Mouse (Mus musculus): ENCODE measurements at regions not wholly inside any gene's neighbourhood (a gene's known extent, or its start where the extent isn't known, plus 50 kb on each side); places are given as distances from the start of the nearest gene placed in this dataset.
A peak's percentile ranks its signal among the peaks of the same experiment; 100 is the strongest.
"Not testable (repeated sequence)": the region's sequence is repeated elsewhere in the genome, so short reads cannot be mapped to it uniquely, and the experiment has no call there.

- peaks cover 6% of the 10 kb centered on the region; the same call in 1 of the 2 replicates for H3K27me3 ChIP-seq (ENCODE audit: control insufficient read depth, insufficient read depth, low read length)
- H3K36me3 ChIP-seq (ENCODE audit: control insufficient read depth, insufficient read depth): no peaks in the 10 kb centered on the region
- H3K27ac ChIP-seq (ENCODE audit: low read length): no peak overlapping the region
- WGBS: 6% methylated on average over 13 of the region's 13 CpGs
- H3K9ac ChIP-seq (ENCODE audit: low read length): peak overlapping the region; percentile 40; the same call in 1 of the 2 replicates
- ATAC-seq (replicated peaks; ENCODE audit: extremely low read depth, insufficient read depth, low FRiP score): no peak; the same call in 1 of the 2 replicates
- peak overlapping the region; percentile 46 for H3K4me3 ChIP-seq (ENCODE audit: low read length)
- peak overlapping the region; percentile 75 for H3K4me2 ChIP-seq (ENCODE audit: low read depth, low read length)
- H3K4me1 ChIP-seq (ENCODE audit: control insufficient read depth, insufficient read depth, low read length): peaks cover 4% of the 10 kb centered on the region; the same call in 1 of the 2 replicates
- no peaks in the 10 kb centered on the region for H3K9me3 ChIP-seq (replicated peaks; ENCODE audit: control insufficient read depth, low read length)
Observed at GRCm38 (mm10) chr8:78063529-78063928, 149.6 kb upstream of the Ttc29 start.

- Histone ChIP-seq H3K4me3 (ENCODE audit: low read length) (peak overlapping the region; percentile 46), H3K9me3 (replicated peaks; ENCODE audit: control insufficient read depth, low read length) (no peaks in the 10 kb centered on the region), H3K4me2 (ENCODE audit: low read depth, low read length) (peak overlapping the region; percentile 75), H3K4me1 (ENCODE audit: control insufficient read depth, insufficient read depth, low read length) (peaks cover 4% of the 10 kb centered on the region; the same call in 1 of the 2 replicates), H3K9ac (ENCODE audit: low read length) (peak overlapping the region; percentile 40; the same call in 1 of the 2 replicates), H3K27ac (ENCODE audit: low read length) (no peak overlapping the region), H3K27me3 (ENCODE audit: control insufficient read depth, insufficient read depth, low read length) (peaks cover 6% of the 10 kb centered on the region; the same call in 1 of the 2 replicates), H3K36me3 (ENCODE audit: control insufficient read depth, insufficient read depth) (no peaks in the 10 kb centered on the region)
- WGBS: 33% methylated on average over 13 of the region's 13 CpGs
- ATAC-seq (replicated peaks; ENCODE audit: extremely low read depth, insufficient read depth, low FRiP score): no peak
Observed at GRCm38 (mm10) chr8:78064161-78064560, 148.9 kb upstream of the Ttc29 start.

- H3K27ac ChIP-seq (ENCODE audit: low read length): no peak overlapping the region
- H3K27me3 ChIP-seq (ENCODE audit: control insufficient read depth, insufficient read depth, low read length): peaks cover 8% of the 10 kb centered on the region
- ATAC-seq (replicated peaks; ENCODE audit: extremely low read depth, insufficient read depth, low FRiP score): no peak
- no peaks in the 10 kb centered on the region for H3K9me3 ChIP-seq (replicated peaks; ENCODE audit: control insufficient read depth, low read length)
- no peaks in the 10 kb centered on the region for H3K36me3 ChIP-seq (ENCODE audit: control insufficient read depth, insufficient read depth)
- 45% methylated on average over 10 of the region's 10 CpGs for WGBS
- H3K9ac ChIP-seq (ENCODE audit: low read length): no peak overlapping the region
- H3K4me1 ChIP-seq (ENCODE audit: control insufficient read depth, insufficient read depth, low read length): peaks cover 4% of the 10 kb centered on the region; the same call in 1 of the 2 replicates
- no peak overlapping the region for H3K4me3 ChIP-seq (ENCODE audit: low read length)
- no peak overlapping the region for H3K4me2 ChIP-seq (ENCODE audit: low read depth, low read length)
Observed at GRCm38 (mm10) chr8:78065890-78066493, 147.1 kb upstream of the Ttc29 start.

GRCm38 (mm10) chr8:78068087-78068910 is 144.8 kb upstream of the Ttc29 start:
- no peaks in the 10 kb centered on the region for H3K9me3 ChIP-seq (replicated peaks; ENCODE audit: control insufficient read depth, low read length)
- peaks cover 4% of the 10 kb centered on the region; the same call in 1 of the 2 replicates for H3K4me1 ChIP-seq (ENCODE audit: control insufficient read depth, insufficient read depth, low read length)
- H3K4me3 ChIP-seq (ENCODE audit: low read length): no peak overlapping the region
- H3K36me3 ChIP-seq (ENCODE audit: control insufficient read depth, insufficient read depth): no peaks in the 10 kb centered on the region
- H3K27me3 ChIP-seq (ENCODE audit: control insufficient read depth, insufficient read depth, low read length): peaks cover 8% of the 10 kb centered on the region
- H3K27ac ChIP-seq (ENCODE audit: low read length): no peak overlapping the region
- no peak overlapping the region for H3K9ac ChIP-seq (ENCODE audit: low read length)
- H3K4me2 ChIP-seq (ENCODE audit: low read depth, low read length): no peak overlapping the region
- 33% methylated on average over 13 of the region's 13 CpGs for WGBS
- ATAC-seq (replicated peaks; ENCODE audit: extremely low read depth, insufficient read depth, low FRiP score): no peak

- H3K27me3 ChIP-seq (ENCODE audit: control insufficient read depth, insufficient read depth, low read length): peaks cover 2% of the 10 kb centered on the region; the same call in 1 of the 2 replicates
- no peak overlapping the region for H3K27ac ChIP-seq (ENCODE audit: low read length)
- H3K9ac ChIP-seq (ENCODE audit: low read length): no peak overlapping the region
- no peaks in the 10 kb centered on the region for H3K36me3 ChIP-seq (ENCODE audit: control insufficient read depth, insufficient read depth)
- 72% methylated on average over 7 of the region's 7 CpGs for WGBS
- no peaks in the 10 kb centered on the region for H3K9me3 ChIP-seq (replicated peaks; ENCODE audit: control insufficient read depth, low read length)
- no peak overlapping the region for H3K4me2 ChIP-seq (ENCODE audit: low read depth, low read length)
- H3K4me1 ChIP-seq (ENCODE audit: control insufficient read depth, insufficient read depth, low read length): peaks cover 5% of the 10 kb centered on the region; the same call in 1 of the 2 replicates
- ATAC-seq (replicated peaks; ENCODE audit: extremely low read depth, insufficient read depth, low FRiP score): no peak
- no peak overlapping the region for H3K4me3 ChIP-seq (ENCODE audit: low read length)
Observed at GRCm38 (mm10) chr8:78073821-78074220, 139.3 kb upstream of the Ttc29 start.

GRCm38 (mm10) chr8:78077122-78077521 is 136.0 kb upstream of the Ttc29 start:
- no peaks in the 10 kb centered on the region for H3K27me3 ChIP-seq (ENCODE audit: control insufficient read depth, insufficient read depth, low read length)
- no peak overlapping the region for H3K9ac ChIP-seq (ENCODE audit: low read length)
- no peaks in the 10 kb centered on the region for H3K9me3 ChIP-seq (replicated peaks; ENCODE audit: control insufficient read depth, low read length)
- 22% methylated on average over 4 of the region's 4 CpGs for WGBS
- H3K4me3 ChIP-seq (ENCODE audit: low read length): no peak overlapping the region
- no peaks in the 10 kb centered on the region for H3K36me3 ChIP-seq (ENCODE audit: control insufficient read depth, insufficient read depth)
- peaks cover 5% of the 10 kb centered on the region; the same call in 1 of the 2 replicates for H3K4me1 ChIP-seq (ENCODE audit: control insufficient read depth, insufficient read depth, low read length)
- peak; percentile 60 for ATAC-seq (replicated peaks; ENCODE audit: extremely low read depth, insufficient read depth, low FRiP score)
- no peak overlapping the region for H3K4me2 ChIP-seq (ENCODE audit: low read depth, low read length)
- H3K27ac ChIP-seq (ENCODE audit: low read length): no peak overlapping the region

- H3K9ac ChIP-seq (ENCODE audit: low read length); H3K9me3 ChIP-seq (replicated peaks; ENCODE audit: control insufficient read depth, low read length); H3K36me3 ChIP-seq (ENCODE audit: control insufficient read depth, insufficient read depth); H3K4me2 ChIP-seq (ENCODE audit: low read depth, low read length); ATAC-seq (replicated peaks; ENCODE audit: extremely low read depth, insufficient read depth, low FRiP score); H3K27ac ChIP-seq (ENCODE audit: low read length); H3K4me1 ChIP-seq (ENCODE audit: control insufficient read depth, insufficient read depth, low read length); H3K27me3 ChIP-seq (ENCODE audit: control insufficient read depth, insufficient read depth, low read length); H3K4me3 ChIP-seq (ENCODE audit: low read length): not testable (repeated sequence)
- 64% methylated on average over 7 of the region's 7 CpGs for WGBS
Observed at GRCm38 (mm10) chr8:78081395-78081794, 131.7 kb upstream of the Ttc29 start.

- ATAC-seq (replicated peaks; ENCODE audit: extremely low read depth, insufficient read depth, low FRiP score): no peak
- no peaks in the 10 kb centered on the region for H3K9me3 ChIP-seq (replicated peaks; ENCODE audit: control insufficient read depth, low read length)
- peaks cover 1% of the 10 kb centered on the region; the same call in 1 of the 2 replicates for H3K4me1 ChIP-seq (ENCODE audit: control insufficient read depth, insufficient read depth, low read length)
- H3K36me3 ChIP-seq (ENCODE audit: control insufficient read depth, insufficient read depth): no peaks in the 10 kb centered on the region
- H3K4me3 ChIP-seq (ENCODE audit: low read length): no peak overlapping the region
- H3K9ac ChIP-seq (ENCODE audit: low read length): no peak overlapping the region
- WGBS: 69% methylated on average over 2 of the region's 2 CpGs
- H3K27ac ChIP-seq (ENCODE audit: low read length): no peak overlapping the region
- no peak overlapping the region for H3K4me2 ChIP-seq (ENCODE audit: low read depth, low read length)
- H3K27me3 ChIP-seq (ENCODE audit: control insufficient read depth, insufficient read depth, low read length): no peaks in the 10 kb centered on the region
Observed at GRCm38 (mm10) chr8:78083012-78083411, 130.1 kb upstream of the Ttc29 start.

GRCm38 (mm10) chr8:78086361-78086760 is 126.7 kb upstream of the Ttc29 start:
- H3K27me3 ChIP-seq (ENCODE audit: control insufficient read depth, insufficient read depth, low read length): no peaks in the 10 kb centered on the region
- no peaks in the 10 kb centered on the region for H3K9me3 ChIP-seq (replicated peaks; ENCODE audit: control insufficient read depth, low read length)
- no peaks in the 10 kb centered on the region for H3K36me3 ChIP-seq (ENCODE audit: control insufficient read depth, insufficient read depth)
- H3K4me1 ChIP-seq (ENCODE audit: control insufficient read depth, insufficient read depth, low read length): no peaks in the 10 kb centered on the region
- H3K4me2 ChIP-seq (ENCODE audit: low read depth, low read length): no peak overlapping the region
- H3K4me3 ChIP-seq (ENCODE audit: low read length): no peak overlapping the region
- 90% methylated on average over 3 of the region's 3 CpGs for WGBS
- no peak for ATAC-seq (replicated peaks; ENCODE audit: extremely low read depth, insufficient read depth, low FRiP score)
- H3K9ac ChIP-seq (ENCODE audit: low read length): no peak overlapping the region
- H3K27ac ChIP-seq (ENCODE audit: low read length): no peak overlapping the region
